Mouse (Mus musculus) myocyte (in vitro differentiated cells): ENCODE measurements around the gene Lrmda. TPM values are rescaled to one million over a fixed set of nuclear protein-coding genes. Genes with fewer than 3 reads are reported as not detected.

ENCODE experiments used
- H3K27me3 ChIP-seq: one replicate; pipeline ENCODE4 v1.6.1; 2011; ENCODE audit not compliant: control insufficient read depth, insufficient read depth, insufficient read length
- H3K36me3 ChIP-seq: one replicate; pipeline ENCODE4 v1.6.1; 2011; ENCODE audit not compliant: control insufficient read depth, insufficient read depth
- H3K4me2 ChIP-seq: one replicate; pipeline ENCODE4 v1.6.1; 2011; ENCODE audit warnings: low read depth, control low read depth
- H3K4me3 ChIP-seq: one replicate; pipeline ENCODE4 v1.5.1; 2011; ENCODE audit warnings: mild to moderate bottlenecking, control low read depth, moderate library complexity
- H3K79me2 ChIP-seq: one replicate; pipeline ENCODE4 v1.6.1; 2011; ENCODE audit not compliant: control insufficient read depth, insufficient read depth
- H3ac ChIP-seq: one replicate; pipeline ENCODE4 v1.6.1; 2011; ENCODE audit not compliant: control insufficient read depth, insufficient read length
- CEBPB ChIP-seq: IDR thresholded peaks from 2 replicates; pipeline ENCODE4 v1.6.1; 2011; ENCODE audit warnings: mild to moderate bottlenecking, moderate library complexity; ENCODE audit not compliant: poor library complexity, insufficient read depth, severe bottlenecking
- E2F4 ChIP-seq: IDR thresholded peaks from one replicate; pipeline ENCODE4 v1.6.1; 2011; ENCODE audit warnings: mild to moderate bottlenecking, control low read depth, moderate library complexity; ENCODE audit not compliant: insufficient read depth
- MAX ChIP-seq: IDR thresholded peaks from one replicate; pipeline ENCODE4 v1.6.1; 2011; ENCODE audit warnings: low read depth, mild to moderate bottlenecking, control low read depth
- MYOD1 ChIP-seq, 3 experiments: IDR thresholded peaks; one replicate each; pipeline ENCODE4 v1.6.1; 2011; ENCODE audit warnings: control low read depth in 2 of 3, low read depth in 2 of 3, mild to moderate bottlenecking in 2 of 3, moderate library complexity in 1 of 3; ENCODE audit not compliant: insufficient read length in 2 of 3, control insufficient read depth in 1 of 3
- MYOG ChIP-seq, 3 experiments: IDR thresholded peaks; one replicate each; pipeline ENCODE4 v1.6.1; 2011; ENCODE audit warnings: control low read depth in 2 of 3, low read depth in 2 of 3, mild to moderate bottlenecking in 2 of 3; ENCODE audit not compliant: insufficient read length in 2 of 3, control insufficient read depth in 1 of 3, insufficient read depth in 1 of 3
- POLR2A ChIP-seq: IDR thresholded peaks from one replicate; pipeline ENCODE4 v1.6.1; 2011; ENCODE audit warnings: low read depth, mild to moderate bottlenecking, control low read depth, moderate library complexity; ENCODE audit not compliant: insufficient read length
- POLR2AphosphoS2 ChIP-seq: IDR thresholded peaks from one replicate; pipeline ENCODE4 v1.6.1; 2011; ENCODE audit warnings: low read depth, control low read depth; ENCODE audit not compliant: insufficient read length
- REST ChIP-seq: IDR thresholded peaks from one replicate; pipeline ENCODE4 v1.6.1; 2011; ENCODE audit warnings: mild to moderate bottlenecking, control low read depth, moderate library complexity; ENCODE audit not compliant: insufficient read depth, insufficient read length
- SRF ChIP-seq: IDR thresholded peaks from one replicate; pipeline ENCODE4 v1.6.1; 2011; ENCODE audit warnings: low read depth; ENCODE audit not compliant: control insufficient read depth, insufficient read length
- TCF12 ChIP-seq: IDR thresholded peaks from one replicate; pipeline ENCODE4 v1.6.1; 2011; ENCODE audit warnings: mild to moderate bottlenecking, control low read depth; ENCODE audit not compliant: poor library complexity, insufficient read depth, severe bottlenecking
- TCF3 ChIP-seq: IDR thresholded peaks from one replicate; pipeline ENCODE4 v1.6.1; 2011; ENCODE audit warnings: low read depth, control low read depth; ENCODE audit not compliant: insufficient read length
- USF1 ChIP-seq: IDR thresholded peaks from one replicate; pipeline ENCODE4 v1.6.1; 2011; ENCODE audit warnings: low read depth, mild to moderate bottlenecking, control low read depth, moderate library complexity
- polyA plus RNA-seq: library from polyadenylated mRNA; unstranded; fragments of >200 nt; fragmentation: generic; extraction: Trizol; gene quantifications from one replicate; pipeline ENCODE4 v1.2.1, GENCODE M21; 2012; ENCODE audit warnings: missing spikeins

The Lrmda gene
- polyA plus RNA-seq, 1 experiment, result 1.9 TPM

GRCm38 (mm10) chr14:21983950-21984730 lies 35.4 kb upstream of the Lrmda start:
- no peaks in the 10 kb centered on the region for H3K27me3 ChIP-seq

GRCm38 (mm10) chr14:21984757-21985425 lies 34.6 kb upstream of the Lrmda start:
- TF ChIP-seq POLR2AphosphoS2, result peak; percentile 9
- no peak for TF ChIP-seq REST
- Histone ChIP-seq H3K36me3 (no peaks in the 10 kb centered on the region), H3K79me2 (peaks cover 8% of the 10 kb centered on the region), H3K27me3 (no peaks in the 10 kb centered on the region), H3K4me3 (no peak overlapping the region), H3ac (no peak overlapping the region), H3K4me2 (no peak overlapping the region)

More at GRCm38 (mm10) chr14:21983950-21984730, 35.4 kb upstream of the Lrmda start:
- TF ChIP-seq TCF12, result no peak
- no peak for TF ChIP-seq TCF3
- no peak for TF ChIP-seq MYOG (IDR thresholded peaks at IDR 0.05; ENCODE audit: control insufficient read depth in 1 of 3, insufficient read depth in 1 of 3, insufficient read length in 2 of 3, low read depth in 2 of 3)
- no peak for TF ChIP-seq SRF
- TF ChIP-seq CEBPB, result no peak
- no peak for TF ChIP-seq USF1
- no peak for TF ChIP-seq REST
- no peak for TF ChIP-seq POLR2A
- no peak for TF ChIP-seq MAX
- TF ChIP-seq POLR2AphosphoS2, result no peak
- TF ChIP-seq MYOD1 (IDR thresholded peaks at IDR 0.05; ENCODE audit: control insufficient read depth in 1 of 3, insufficient read length in 2 of 3, low read depth in 2 of 3), result no peak
- TF ChIP-seq E2F4, result no peak
- Histone ChIP-seq H3K36me3 (no peaks in the 10 kb centered on the region), H3K79me2 (peaks cover 8% of the 10 kb centered on the region), H3K4me2 (no peak overlapping the region), H3ac (no peak overlapping the region), H3K4me3 (no peak overlapping the region)

GRCm38 (mm10) chr14:21985426-21985931 lies 34.0 kb upstream of the Lrmda start:
- Histone ChIP-seq H3K36me3 (no peaks in the 10 kb centered on the region), H3ac (peak overlapping the region; percentile 12), H3K79me2 (peaks cover 8% of the 10 kb centered on the region), H3K4me3 (peak overlapping the region; percentile 56), H3K27me3 (no peaks in the 10 kb centered on the region), H3K4me2 (peak overlapping the region; percentile 84)
- no peak for TF ChIP-seq MAX
- TF ChIP-seq MYOD1 (IDR thresholded peaks at IDR 0.05; ENCODE audit: control insufficient read depth in 1 of 3, insufficient read length in 2 of 3, low read depth in 2 of 3), result no peak
- TF ChIP-seq MYOG (IDR thresholded peaks at IDR 0.05; ENCODE audit: control insufficient read depth in 1 of 3, insufficient read depth in 1 of 3, insufficient read length in 2 of 3, low read depth in 2 of 3), result no peak
- TF ChIP-seq SRF, result no peak
- TF ChIP-seq TCF3, result no peak
- no peak for TF ChIP-seq POLR2A
- TF ChIP-seq E2F4, result no peak
- TF ChIP-seq CEBPB, result no peak
- no peak for TF ChIP-seq USF1
- no peak for TF ChIP-seq POLR2AphosphoS2
- no peak for TF ChIP-seq REST
- TF ChIP-seq TCF12, result no peak

GRCm38 (mm10) chr14:21985981-21986732 lies 33.4 kb upstream of the Lrmda start:
- H3K4me2 ChIP-seq, result peak overlapping the region; percentile 84
- H3K36me3 ChIP-seq, result no peaks in the 10 kb centered on the region
- H3ac ChIP-seq, result peak overlapping the region; percentile 12
- peaks cover 8% of the 10 kb centered on the region for H3K79me2 ChIP-seq
- H3K4me3 ChIP-seq, result peak overlapping the region; percentile 56
- no peaks in the 10 kb centered on the region for H3K27me3 ChIP-seq
- no peak for TF ChIP-seq CEBPB
- no peak for TF ChIP-seq TCF3
- TF ChIP-seq MYOD1 (IDR thresholded peaks at IDR 0.05; ENCODE audit: control insufficient read depth in 1 of 3, insufficient read length in 2 of 3, low read depth in 2 of 3), result no peak
- TF ChIP-seq REST, result no peak
- no peak for TF ChIP-seq POLR2AphosphoS2
- no peak for TF ChIP-seq SRF
- no peak for TF ChIP-seq POLR2A
- TF ChIP-seq E2F4, result no peak
